Mouse (Mus musculus) c-Kit-positive CD71-positive TER-119-positive erythroid progenitor cells, embryonic 14.5 days (primary cell): ENCODE results near the gene 2700097O09Rik.
"Not testable (repeated sequence)": the region's sequence is repeated elsewhere in the genome, so short reads cannot be mapped to it uniquely, and the experiment has no call there.

Experiments used
- DNase-seq: peaks from one replicate; pipeline ENCODE4 v3.0.0-alpha.2; 2013; ENCODE audit warnings: low spot score

2700097O09Rik gene

GRCm38 (mm10) chr12:55079726-55080600 lies at the start of gene 2700097O09Rik, which contains the start of gene Srp54a:
2700097O09Rik (minus strand) TSS chr12:55080110.
Srp54a (plus strand) TSS chr12:55080262.
- peak; percentile 90 for DNase-seq

GRCm38 (mm10) chr12:55124731-55125130 lies 44.8 kb upstream of the 2700097O09Rik start:
- not testable (repeated sequence) for DNase-seq

- not testable (repeated sequence) for DNase-seq
These were observed 44.3 kb upstream of the 2700097O09Rik start, which contains the start of gene Fam177a for GRCm38 (mm10) chr12:55124242-55124641. Fam177a (plus strand) TSS chr12:55124469.

GRCm38 (mm10) chr12:55112616-55113015 lies 32.7 kb upstream of the 2700097O09Rik start:
- DNase-seq: not testable (repeated sequence)

- DNase-seq: not testable (repeated sequence)
These were observed 12.2 kb upstream of the 2700097O09Rik start for GRCm38 (mm10) chr12:55092127-55092526.

GRCm38 (mm10) chr12:55080601-55080942 lies 662 bp upstream of the 2700097O09Rik start:
- not testable (repeated sequence) for DNase-seq

- not testable (repeated sequence) for DNase-seq
These were observed 1.2 kb downstream of the 2700097O09Rik start for GRCm38 (mm10) chr12:55078706-55079105.

- no peak for DNase-seq
These were observed 4.6 kb downstream of the 2700097O09Rik start for GRCm38 (mm10) chr12:55075296-55075695.

- DNase-seq: no peak
These were observed 6.2 kb downstream of the 2700097O09Rik start for GRCm38 (mm10) chr12:55073686-55074085.

GRCm38 (mm10) chr12:55072495-55072894 lies 7.4 kb downstream of the 2700097O09Rik start:
- DNase-seq: no peak

GRCm38 (mm10) chr12:55062141-55062540 lies 17.8 kb downstream of the 2700097O09Rik start:
- DNase-seq: no peak

- no peak for DNase-seq
These were observed 18.9 kb downstream of the 2700097O09Rik start for GRCm38 (mm10) chr12:55061006-55061405.

GRCm38 (mm10) chr12:55060212-55060898 lies 19.6 kb downstream of the 2700097O09Rik start:
- DNase-seq: no peak

- no peak for DNase-seq
These were observed 20.1 kb downstream of the 2700097O09Rik start for GRCm38 (mm10) chr12:55059812-55060211.

GRCm38 (mm10) chr12:55058865-55059615 lies 20.9 kb downstream of the 2700097O09Rik start:
- DNase-seq: no peak

- DNase-seq: no peak
These were observed 23.2 kb downstream of the 2700097O09Rik start for GRCm38 (mm10) chr12:55056703-55057102.

- DNase-seq: no peak
These were observed 25.2 kb downstream of the 2700097O09Rik start for GRCm38 (mm10) chr12:55054551-55055241.

- DNase-seq: peak; percentile 67
These were observed 26.6 kb downstream of the 2700097O09Rik start for GRCm38 (mm10) chr12:55053267-55053666.

- DNase-seq: peak; percentile 85
These were observed 28.4 kb downstream of the 2700097O09Rik start for GRCm38 (mm10) chr12:55051210-55052173.

- DNase-seq: no peak
These were observed 30.1 kb downstream of the 2700097O09Rik start for GRCm38 (mm10) chr12:55049731-55050353.
